Mouse (Mus musculus): Measurements from ENCODE around the gene Bglap. TPM values are rescaled to one million over a fixed set of nuclear protein-coding genes. Genes with fewer than 3 reads are reported as not detected.

Gene Bglap
- 2.7 and 6.8 TPM in 2 replicates for polyA plus RNA-seq (2012; rRNA removed)

DNA sequence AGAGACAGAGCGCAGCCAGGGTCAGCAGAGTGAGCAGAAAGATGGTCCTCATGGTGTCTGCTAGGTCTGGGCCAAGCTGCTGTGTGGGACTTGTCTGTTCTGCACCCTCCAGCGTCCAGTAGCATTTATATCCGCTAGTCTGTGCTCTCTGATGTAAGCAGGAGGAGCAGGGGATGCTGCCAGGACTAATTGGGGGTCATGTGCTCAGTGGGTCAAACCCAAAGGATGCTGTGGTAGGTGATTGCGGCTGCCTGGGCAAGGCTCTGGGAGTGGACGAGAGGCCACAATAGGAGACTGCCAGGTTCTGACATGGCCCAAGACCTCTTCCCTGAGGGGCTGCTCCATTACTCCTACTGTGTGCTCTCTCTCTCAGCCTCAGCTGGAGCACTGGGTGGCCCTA is at the start of gene Bglap:
Gene Bglap, minus strand, starts transcription at position 101 of the 400 bp plus-strand sequence.

DNA sequence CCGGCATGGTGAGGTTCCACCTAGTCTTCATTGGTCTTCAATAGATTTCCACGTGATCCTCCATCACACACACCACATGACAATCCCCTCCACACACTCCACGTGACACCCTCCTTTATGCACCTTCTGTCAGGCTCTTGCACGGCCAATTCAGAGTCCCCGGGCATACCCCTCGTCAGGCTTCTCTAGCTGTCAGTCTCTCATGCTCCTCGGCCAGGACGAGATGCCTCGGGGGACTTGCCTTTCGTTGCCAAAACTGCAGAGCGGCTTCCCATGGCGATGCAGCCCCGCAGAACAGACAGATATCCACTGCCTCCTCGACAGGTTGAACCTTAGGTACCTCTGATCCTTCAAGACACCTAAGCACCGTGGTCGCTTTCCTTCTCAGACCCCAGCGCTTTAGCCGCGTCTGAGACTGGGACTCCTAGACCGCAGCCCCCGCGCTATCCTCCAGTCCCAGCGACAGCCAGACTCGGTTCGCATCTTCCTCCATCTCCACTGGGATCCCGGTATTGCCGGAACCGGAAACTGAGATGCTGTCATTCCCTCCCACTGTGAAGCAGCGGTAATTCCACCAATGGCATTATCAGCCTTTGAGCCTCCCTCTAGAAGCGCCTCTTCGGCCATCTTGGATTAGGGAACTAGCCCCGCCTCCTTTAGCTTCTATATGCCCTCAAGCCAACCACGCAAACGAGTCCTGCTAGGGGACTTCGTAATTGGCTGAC is 40.5 kb upstream of the Bglap start, which contains the start of gene Slc25a44:
Gene Slc25a44, minus strand, starts transcription at position 535 of the 725 bp plus-strand sequence.

DNA sequence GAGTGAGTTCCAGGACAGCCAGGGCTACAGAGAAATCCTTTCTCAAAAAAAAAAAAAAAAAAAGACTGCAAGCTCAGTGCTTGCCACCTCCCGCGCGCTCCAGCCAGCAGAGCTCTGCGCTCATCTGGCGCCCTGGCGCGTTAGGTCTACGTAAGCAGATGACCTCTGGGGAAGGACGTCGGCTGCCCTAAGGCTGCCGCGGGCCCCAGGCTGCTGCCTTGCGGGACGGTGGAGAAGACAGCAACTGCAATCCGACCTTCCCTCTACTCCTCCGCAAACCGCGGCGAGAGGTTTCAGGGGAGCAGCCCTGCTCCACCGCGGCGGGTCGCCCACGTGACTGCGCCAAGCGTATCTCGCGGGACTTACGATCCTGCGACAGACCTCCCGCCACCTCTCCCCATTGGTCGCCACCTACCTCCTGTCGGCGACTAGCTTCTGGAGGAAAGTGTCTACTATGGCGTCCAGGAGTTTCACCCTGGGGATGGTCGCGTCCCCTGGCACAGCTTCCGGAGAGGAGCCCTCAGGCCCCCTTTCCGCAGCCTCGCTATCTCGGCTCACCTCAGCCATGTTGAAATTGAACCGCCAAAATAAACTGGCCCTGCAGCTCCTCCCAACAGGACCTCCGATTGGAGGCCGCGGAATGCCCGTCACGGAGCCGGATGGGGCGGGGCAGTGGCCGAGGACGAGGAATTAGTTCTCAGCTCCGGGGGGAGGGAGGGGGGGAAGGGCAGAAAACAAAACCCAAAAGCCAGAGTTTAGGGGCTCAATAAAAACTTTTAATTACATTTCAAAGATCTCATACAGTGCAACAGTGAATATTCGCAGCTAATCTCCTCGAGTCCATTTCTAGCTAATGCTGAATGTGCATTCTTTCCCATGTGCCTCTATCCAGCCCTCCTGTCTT is 25.7 kb upstream of the Bglap start, which contains the start of gene Pmf1:
Gene Pmf1, minus strand, starts transcription at position 591 of the 904 bp plus-strand sequence.

DNA sequence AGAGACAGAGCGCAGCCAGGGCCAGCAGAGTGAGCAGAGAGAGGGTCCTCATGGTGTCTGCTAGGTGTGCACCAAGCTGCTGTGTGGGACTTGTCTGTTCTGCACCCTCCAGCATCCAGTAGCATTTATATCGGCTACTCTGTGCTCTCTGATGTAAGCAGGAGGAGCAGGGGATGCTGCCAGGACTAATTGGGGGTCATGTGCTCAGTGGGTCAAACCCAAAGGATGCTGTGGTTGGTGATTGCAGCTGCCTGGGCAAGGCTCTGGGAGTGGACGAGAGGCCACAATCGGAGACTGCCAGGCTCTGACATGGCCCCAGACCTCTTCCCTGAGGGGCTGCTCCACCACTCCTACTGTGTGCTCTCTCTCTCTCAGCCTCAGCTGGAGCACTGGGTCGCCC is 5.7 kb downstream of the Bglap start, which contains the start of gene Bglap2:
Gene Bglap2, minus strand, starts transcription at position 101 of the 400 bp plus-strand sequence.

DNA sequence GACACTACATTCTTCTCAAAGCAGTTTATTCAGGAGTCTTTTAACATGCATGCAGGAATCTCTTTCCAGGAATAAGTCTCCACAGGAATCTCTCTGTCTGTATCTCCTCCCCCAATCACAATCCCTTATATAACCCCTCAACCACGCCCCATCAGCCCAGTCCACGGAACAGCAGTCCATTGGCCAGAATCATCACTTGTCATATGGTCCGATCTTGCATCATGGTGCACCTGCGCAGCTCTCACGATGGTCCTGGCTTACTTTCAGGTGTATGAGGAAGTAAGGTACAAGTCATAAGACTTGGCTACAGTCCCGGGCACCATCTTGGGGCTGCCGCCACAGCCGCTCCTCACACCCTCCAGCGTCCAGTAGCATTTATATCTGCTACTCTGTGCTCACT is 11.6 kb downstream of the Bglap start, which contains the start of gene Bglap3:
Gene Bglap3, minus strand, starts transcription at position 101 of the 400 bp plus-strand sequence.

DNA sequence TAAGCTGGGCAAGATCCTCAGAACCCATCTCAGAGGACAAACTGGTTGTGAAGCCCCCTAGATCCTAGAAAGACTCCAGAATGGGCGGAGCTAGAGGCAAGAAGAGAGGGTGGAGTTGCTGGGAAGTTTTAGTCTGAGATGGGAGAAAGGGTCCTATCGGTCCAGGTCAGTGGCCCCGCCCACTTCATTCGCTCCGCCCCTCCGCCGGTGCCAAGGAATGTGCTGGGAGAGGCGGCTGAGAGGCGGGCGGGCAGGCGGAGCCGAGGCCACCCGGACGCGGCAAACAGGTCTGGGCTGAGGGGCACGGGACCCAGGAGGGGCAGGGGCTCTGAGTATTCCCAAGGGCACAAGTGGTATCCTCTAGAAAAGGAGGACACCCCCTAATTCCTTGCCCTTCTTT is 19.9 kb downstream of the Bglap start, which contains the start of gene Paqr6:
Gene Paqr6, plus strand, starts transcription at position 248 of the 400 bp plus-strand sequence.

DNA sequence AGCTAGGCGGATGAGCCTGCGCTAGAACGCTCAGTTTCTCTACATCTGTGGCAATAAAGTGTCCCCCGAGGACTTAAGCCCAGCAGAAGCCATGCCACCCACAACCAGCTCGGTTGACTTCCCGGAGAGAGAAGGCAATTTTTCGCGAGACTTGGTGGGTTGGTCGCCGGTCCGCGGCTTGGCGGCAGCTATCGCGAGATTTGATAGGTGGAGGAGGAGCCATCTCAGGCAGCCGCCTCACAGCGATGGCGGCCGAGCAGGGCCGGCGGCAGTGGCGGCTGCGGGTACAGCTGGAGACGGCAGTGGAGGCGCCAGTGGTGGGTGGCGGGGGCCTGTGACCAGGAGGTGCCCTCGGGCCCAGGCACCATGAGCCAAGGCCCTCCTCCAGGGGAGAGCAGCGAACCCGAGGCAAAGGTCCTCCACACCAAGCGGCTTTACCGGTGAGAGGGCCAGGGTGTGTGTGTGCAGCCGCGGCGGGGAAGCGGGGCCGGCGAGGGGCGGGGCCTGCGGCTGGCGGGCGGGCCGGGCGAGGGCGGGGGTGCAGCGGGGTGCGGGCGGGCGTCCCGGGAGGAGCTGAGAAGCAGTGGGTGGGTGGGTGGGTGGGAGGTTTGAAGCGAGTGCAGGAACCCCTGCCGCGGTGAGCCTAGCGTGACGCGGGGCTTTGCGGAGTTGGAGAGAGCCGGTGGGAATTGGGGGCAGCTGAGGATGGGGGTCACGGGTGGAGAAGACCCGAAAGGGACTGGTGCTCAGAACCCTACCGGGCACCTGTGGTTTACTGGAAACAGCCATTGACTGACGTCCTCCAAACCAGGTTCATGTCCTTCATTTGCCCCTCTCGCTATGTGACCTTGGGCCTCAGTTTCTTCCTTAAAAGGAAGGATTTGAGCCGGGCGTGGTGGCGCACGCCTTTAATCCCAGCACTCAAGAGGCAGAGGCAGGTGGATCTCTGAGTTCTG is 47.9 kb downstream of the Bglap start, which contains the start of the genes Tmem79 and Smg5:
Gene Tmem79, minus strand, starts transcription at position 91 of the 956 bp plus-strand sequence.
Gene Smg5, plus strand, starts transcription at position 203 of the 956 bp plus-strand sequence.

Other genes with a start within 250 kb of the Bglap start
- gene Mef2d, start 242.1 kb downstream of the Bglap start, polyA plus RNA-seq (2012; rRNA removed), result 96.8 and 113 TPM in 2 replicates
- 3.8 and 7.4 TPM in 2 replicates for gene Rhbg, start 129.8 kb downstream of the Bglap start, polyA plus RNA-seq (2012; rRNA removed)
- gene Gm38392, start 97.3 kb downstream of the Bglap start, polyA plus RNA-seq (2012; rRNA removed), result not detected in 2 replicates
- 0.81 and 2.0 TPM in 2 replicates for gene Tsacc, start 87.5 kb downstream of the Bglap start, polyA plus RNA-seq (2012; rRNA removed)
- 63.1 and 73.8 TPM in 2 replicates for gene Cct3, start 87.3 kb downstream of the Bglap start, polyA plus RNA-seq (2012; rRNA removed)
- 181 and 206 TPM in 2 replicates for gene Glmp, start 59.4 kb downstream of the Bglap start, polyA plus RNA-seq (2012; rRNA removed)
- 44.3 and 54.6 TPM in 2 replicates for gene Tmem79, start 48.3 kb downstream of the Bglap start, polyA plus RNA-seq (2012; rRNA removed)
- gene Smg5, start 48.2 kb downstream of the Bglap start, polyA plus RNA-seq (2012; rRNA removed), result 65.8 and 68.6 TPM in 2 replicates
- 6.7 and 9.3 TPM in 2 replicates for gene Paqr6, start 19.9 kb downstream of the Bglap start, polyA plus RNA-seq (2012; rRNA removed)
- gene Bglap3, start 11.7 kb downstream of the Bglap start, polyA plus RNA-seq (2012; rRNA removed), result 9.1 and 12.0 TPM in 2 replicates
- gene Bglap2, start 5.8 kb downstream of the Bglap start, polyA plus RNA-seq (2012; rRNA removed), result 2.9 and 4.4 TPM in 2 replicates
- gene Pmf1, start 25.9 kb upstream of the Bglap start, polyA plus RNA-seq (2012; rRNA removed), result 57.9 and 63.7 TPM in 2 replicates
- gene Slc25a44, start 40.7 kb upstream of the Bglap start, polyA plus RNA-seq (2012; rRNA removed), result 19.2 and 26.3 TPM in 2 replicates
- 233 and 295 TPM in 2 replicates for gene Sema4a, start 76.7 kb upstream of the Bglap start, polyA plus RNA-seq (2012; rRNA removed)
- gene Lmna, start 125.5 kb upstream of the Bglap start, polyA plus RNA-seq (2012; rRNA removed), result 812 and 822 TPM in 2 replicates
- 1.0 and 1.1 TPM in 2 replicates for gene Mex3a, start 147.9 kb upstream of the Bglap start, polyA plus RNA-seq (2012; rRNA removed)
- 407 and 425 TPM in 2 replicates for gene Rab25, start 163.8 kb upstream of the Bglap start, polyA plus RNA-seq (2012; rRNA removed)
- 210 and 235 TPM in 2 replicates for gene Lamtor2, start 168.6 kb upstream of the Bglap start, polyA plus RNA-seq (2012; rRNA removed)
- gene Ubqln4, start 169.3 kb upstream of the Bglap start, polyA plus RNA-seq (2012; rRNA removed), result 52.6 and 60.7 TPM in 2 replicates
- gene Ssr2, start 191.4 kb upstream of the Bglap start, polyA plus RNA-seq (2012; rRNA removed), result 178 and 186 TPM in 2 replicates
- gene Arhgef2, start 221.5 kb upstream of the Bglap start, polyA plus RNA-seq (2012; rRNA removed), result 67.5 and 68.7 TPM in 2 replicates